Comparison of ENCODE assay signal across 27 mouse cellular contexts in genomic region chr2:122108101-122108500, GRCm38 (mm10). TPM values are rescaled to one million over a fixed set of nuclear protein-coding genes. Genes with fewer than 3 reads are reported as not detected.
DNase-seq lines count a peak whose midpoint lies in the region; ATAC-seq lines count a peak whose summit lies in the region.
"Had no signal": no experiment of that assay in that cellular context is flagged by ENCODE, and none has a peak within 500 bp of the region (broad histone marks: within the 10 kb centered on the region; RNA-seq: fewer than 3 reads in every experiment).

No protein-coding gene starts in this region.

- no peaks in the 10 kb centered on the region for H3K4me1 ChIP-seq in kidney, embryonic 16.5 days (ENCODE audit: insufficient read depth, low read length)
- H3K4me1 ChIP-seq: embryonic facial prominence, embryonic 15.5 days; forebrain, embryonic 15.5 days; heart, embryonic 15.5 days; hindbrain, embryonic 10.5 days had no signal

- peak; percentile 48 for DNase-seq in kidney, adult 18-20 months
- peak; percentile 68 for DNase-seq in ZHBTc4 (ENCODE audit: low read depth, low spot score)
- peak; percentile 31 for DNase-seq in kidney, postnatal 10 days
- peak; percentile 7 to 40 for DNase-seq in kidney, postnatal 4 days
- no peak for DNase-seq in urinary bladder, postnatal 4 days (ENCODE audit: low spot score in 2 of 2)
- no peak for DNase-seq in left cerebral cortex, postnatal 10 days (ENCODE audit: extremely low spot score in 1 of 2, low spot score in 2 of 2)
- DNase-seq in MN1 (ENCODE audit: low spot score) = no peak
- DNase-seq: adrenal gland, adult 2 months; adrenal gland, postnatal 36 days; cerebellum, adult 2 months; cerebellum, postnatal 10 days; embryo, embryonic 11 days; gastrocnemius, postnatal 36 days; heart, adult 11 months had no signal

- H3K27me3 ChIP-seq in kidney, embryonic 16.5 days (ENCODE audit: insufficient read depth, low read length) = no peaks in the 10 kb centered on the region
- H3K27me3 ChIP-seq: embryonic facial prominence, embryonic 15.5 days; forebrain, embryonic 15.5 days; heart, embryonic 15.5 days had no signal

- no peak overlapping the region for H3K27ac ChIP-seq in kidney, embryonic 16.5 days (ENCODE audit: low read length)
- H3K27ac ChIP-seq: embryonic facial prominence, embryonic 15.5 days; forebrain, embryonic 15.5 days; heart, embryonic 15.5 days; hindbrain, embryonic 10.5 days; hindbrain, embryonic 14.5 days had no signal

- H3K4me3 ChIP-seq in kidney, embryonic 16.5 days (ENCODE audit: low read length) = no peak overlapping the region
- H3K4me3 ChIP-seq: embryonic facial prominence, embryonic 15.5 days; forebrain, embryonic 15.5 days; heart, embryonic 15.5 days; hindbrain, embryonic 10.5 days had no signal

- WGBS in kidney, embryonic 16.5 days = 66% methylated on average over 14 of the region's 14 CpGs

- intact Hi-C loops in left cerebral cortex, postnatal 10 days (cut with DNase I) = no loop called here

- no peak overlapping the region for H3K9ac ChIP-seq in kidney, embryonic 16.5 days (replicated peaks; ENCODE audit: low read length)
- H3K9ac ChIP-seq: embryonic facial prominence, embryonic 15.5 days; forebrain, embryonic 15.5 days; heart, embryonic 15.5 days; hindbrain, embryonic 14.5 days had no signal

- H3K9me3 ChIP-seq in kidney, embryonic 16.5 days (ENCODE audit: low read length) = no peaks in the 10 kb centered on the region
- H3K9me3 ChIP-seq: embryonic facial prominence, embryonic 15.5 days; forebrain, embryonic 15.5 days; heart, embryonic 15.5 days; hindbrain, embryonic 10.5 days had no signal

- H3K4me2 ChIP-seq in kidney, embryonic 16.5 days (replicated peaks; ENCODE audit: low read depth, low read length) = no peak overlapping the region
- H3K4me2 ChIP-seq: embryonic facial prominence, embryonic 15.5 days; forebrain, embryonic 15.5 days; heart, embryonic 11.5 days; heart, embryonic 15.5 days; hindbrain, embryonic 14.5 days had no signal

- H3K36me3 ChIP-seq in kidney, embryonic 16.5 days (ENCODE audit: insufficient read depth, low read length) = peaks cover 40% of the 10 kb centered on the region

- no peak for ATAC-seq in kidney, embryonic 16.5 days (ENCODE audit: low FRiP score, low TSS enrichment)
- ATAC-seq: forebrain, embryonic 15.5 days had no signal

RNA-seq across cellular contexts. Expression of gene Spg11, which starts 10.1 kb away (rescaled TPM):
- 8.8 and 9.3 TPM in 2 replicates for polyA plus RNA-seq in kidney, embryonic 16.5 days (2015; fragmentation: Nextera tagmentation; extraction: Ambion mirVana)
- 10 to 100 TPM; 19.8 to 20.4 TPM for total RNA-seq in left cerebral cortex, postnatal 10 days (2021)

RNA-seq across cellular contexts. Expression of gene B2m, which starts 39.4 kb away (rescaled TPM):
- polyA plus RNA-seq in kidney, embryonic 16.5 days (2015; fragmentation: Nextera tagmentation; extraction: Ambion mirVana) = 221 and 232 TPM in 2 replicates
- total RNA-seq in left cerebral cortex, postnatal 10 days (2021) = 10 to 100 TPM; 72.1 to 76.8 TPM

RNA-seq across cellular contexts. Expression of gene Trim69, which starts 52.4 kb away (rescaled TPM):
- polyA plus RNA-seq in kidney, embryonic 16.5 days (2015; fragmentation: Nextera tagmentation; extraction: Ambion mirVana) = not detected in 2 replicates
- total RNA-seq in left cerebral cortex, postnatal 10 days (2021) = not detected
- total RNA-seq: adrenal gland, adult 2 months; common myeloid progenitor, adult 5-6 weeks; ES-E14; gastrocnemius, adult 8-10 months; gastrocnemius, postnatal 36 days; heart, postnatal 25 days had no signal
- polyA plus RNA-seq: adrenal gland, adult 2 months; cerebellum, adult 2 months; embryonic facial prominence, embryonic 11.5 days; embryonic facial prominence, embryonic 15.5 days; forebrain, embryonic 11.5 days; forebrain, embryonic 15.5 days; heart, embryonic 15.5 days; hindbrain, embryonic 10.5 days; hindbrain, embryonic 14.5 days had no signal

Comparison
In these comparisons a context has a peak if more than half of its experiments do, and no peak if none do; other contexts are left out.
1. DNase-seq: peak in kidney, adult 18-20 months (single experiment), ZHBTc4 (single experiment), kidney, postnatal 10 days (single experiment) and kidney, postnatal 4 days (2 of 2); none in urinary bladder, postnatal 4 days (0 of 2), left cerebral cortex, postnatal 10 days (0 of 2) and MN1 (single experiment).